Mouse (Mus musculus): ENCODE results near the gene Chek1. TPM values are rescaled to one million over a fixed set of nuclear protein-coding genes. Genes with fewer than 3 reads are reported as not detected.

Gene Chek1
- total RNA-seq (2012; rRNA removed), result 25.6 and 27.1 TPM in 2 replicates
- 75.3 and 92.5 TPM in 2 replicates for total RNA-seq (2014; rRNA removed)
- polyA plus RNA-seq (2012; ENCODE audit: insufficient read length, low read depth), result 88.1 and 93.2 TPM in 2 replicates

DNA sequence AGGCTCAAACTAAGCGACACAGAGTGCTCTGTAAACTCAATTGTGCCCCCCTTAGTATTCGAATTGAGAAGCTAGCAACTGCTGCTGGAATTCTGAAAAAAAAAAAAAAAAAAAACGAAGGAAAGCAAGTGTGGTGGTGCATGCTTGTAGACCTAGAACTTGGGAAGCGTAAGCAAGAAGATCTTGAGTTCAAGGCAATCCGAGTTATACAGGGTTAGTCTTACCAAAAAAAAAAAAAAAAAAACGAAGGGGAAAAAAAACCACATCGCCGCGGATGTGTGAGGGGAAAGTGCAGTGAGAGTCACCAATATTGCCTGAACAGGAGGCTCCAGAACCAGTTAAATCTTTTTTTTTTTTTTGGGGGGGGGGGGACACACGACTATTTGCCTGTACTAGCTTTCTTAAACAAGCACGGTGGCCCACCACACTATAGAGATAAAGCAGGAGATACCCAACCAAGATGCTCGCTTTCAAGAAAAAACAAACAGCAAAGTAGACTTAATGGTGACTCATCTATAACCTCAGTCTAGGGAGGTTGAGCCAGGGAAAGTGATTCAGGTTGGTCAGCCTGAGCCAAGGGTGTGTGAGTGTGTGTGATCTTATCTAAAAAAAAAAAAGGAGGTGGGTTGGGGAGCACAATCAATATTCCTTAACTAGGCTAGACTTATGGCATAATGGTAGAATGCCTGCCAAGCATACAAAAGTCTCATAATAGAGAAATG, at the start of gene Chek1:
Gene Chek1 (minus strand): TSS at position 32 of the 722 bp plus-strand sequence.
- DNase-seq (ENCODE audit: extremely low read depth), result peak; percentile 45
- H3K79me2 ChIP-seq (replicated peaks; ENCODE audit: control insufficient read depth, extremely low read depth, insufficient read depth, poor library complexity, severe bottlenecking), result peaks cover 17% of the 10 kb centered on the region
- H3K4me3 ChIP-seq (replicated peaks in 1 of 3; ENCODE audit: low read depth in 2 of 3, low read length in 2 of 3, poor library complexity in 1 of 3), result peak within 1 kb of the TSS; percentile 69 to 88 (median 80)
- TF ChIP-seq ZC3H11A (IDR thresholded peaks at IDR 0.05; ENCODE audit: low read depth, low read length), result no peak
- peak; percentile 87 for TF ChIP-seq ZNF384 (IDR thresholded peaks at IDR 0.05; ENCODE audit: low read depth, low read length)
- TF ChIP-seq UBTF (IDR thresholded peaks at IDR 0.05; ENCODE audit: low read depth, low read length), result 0 out of 2 replicates have a peak, but pooled peaks have one; percentile 40
- dilution Hi-C loops (cut with MboI; ENCODE audit: extremely low pct_ligation_motif_present, extremely low pct_unique_long_range_greater_than_20kb, low sequenced_read_pairs) (no loop called here), in situ Hi-C loops (cut with MboI; ENCODE audit: low pct_ligation_motif_present, low pct_unique_long_range_greater_than_20kb, low sequenced_read_pairs) (no loop called here)
- peak within 1 kb of the TSS; percentile 79 for H3K9ac ChIP-seq (ENCODE audit: insufficient read depth, low read depth)
- peaks cover 0 to 27% of the 10 kb centered on the region in 2 experiments; a peak in 1 of 4 replicates for H3K4me1 ChIP-seq (ENCODE audit: control insufficient read depth in 1 of 2, insufficient read depth in 2 of 2)
- peaks cover 9 to 48% of the 10 kb centered on the region in 2 experiments for H3K36me3 ChIP-seq (replicated peaks in 1 of 2; ENCODE audit: control insufficient read depth in 1 of 2, insufficient read depth in 1 of 2, low read length in 1 of 2)
- no peaks in the 10 kb centered on the region for H3K9me3 ChIP-seq (replicated peaks; ENCODE audit: low read length)
- H3K4me2 ChIP-seq (ENCODE audit: insufficient read depth, low read depth, poor library complexity, severe bottlenecking), result peak within 1 kb of the TSS; percentile 92
- peak within 1 kb of the TSS; percentile 70 for H3K27ac ChIP-seq (ENCODE audit: insufficient read depth, low read depth)
- H3K27me3 ChIP-seq (replicated peaks), result no peaks in the 10 kb centered on the region

- peaks cover 30% of the 10 kb centered on the region for H3K79me2 ChIP-seq (replicated peaks; ENCODE audit: control insufficient read depth, extremely low read depth, insufficient read depth, poor library complexity, severe bottlenecking)
- H3K27ac ChIP-seq (ENCODE audit: insufficient read depth, low read depth), result no peak overlapping the region
- H3K9ac ChIP-seq (ENCODE audit: insufficient read depth, low read depth), result peak overlapping the region; percentile 97
- no peaks in the 10 kb centered on the region for H3K27me3 ChIP-seq (replicated peaks)
- dilution Hi-C loops (cut with MboI; ENCODE audit: extremely low pct_ligation_motif_present, extremely low pct_unique_long_range_greater_than_20kb, low sequenced_read_pairs) (no loop called here), in situ Hi-C loops (cut with MboI; ENCODE audit: low pct_ligation_motif_present, low pct_unique_long_range_greater_than_20kb, low sequenced_read_pairs) (no loop called here)
- TF ChIP-seq EP300 (IDR thresholded peaks at IDR 0.05; ENCODE audit: low read length) (no peak), POLR2AphosphoS2 (IDR thresholded peaks at IDR 0.05; ENCODE audit: low read depth, low read length) (no peak), E2F4 (IDR thresholded peaks at IDR 0.05; ENCODE audit: insufficient replicate concordance, low read depth, low read length) (no peak), MAZ (IDR thresholded peaks at IDR 0.05; ENCODE audit: low read depth, low read length) (no peak), CHD1 (IDR thresholded peaks at IDR 0.05; ENCODE audit: low read depth, low read length) (no peak), ZC3H11A (IDR thresholded peaks at IDR 0.05; ENCODE audit: low read depth, low read length) (no peak), USF1 (IDR thresholded peaks at IDR 0.05; ENCODE audit: low read depth, low read length) (no peak), GABPA (IDR thresholded peaks at IDR 0.05; ENCODE audit: insufficient replicate concordance, low read depth, low read length) (no peak), MAFK (IDR thresholded peaks at IDR 0.05; ENCODE audit: insufficient replicate concordance, low read length) (no peak), UBTF (IDR thresholded peaks at IDR 0.05; ENCODE audit: low read depth, low read length) (no peak), ETS1 (conservative IDR thresholded peaks at IDR 0.05; ENCODE audit: low read depth, low read length) (no peak), NRF1 (IDR thresholded peaks at IDR 0.05; ENCODE audit: low read depth, low read length) (no peak), MXI1 (IDR thresholded peaks at IDR 0.05; ENCODE audit: low read depth, low read length) (no peak), TCF12 (IDR thresholded peaks at IDR 0.05; ENCODE audit: low read depth, low read length) (no peak), SMC3 (IDR thresholded peaks at IDR 0.05; ENCODE audit: low read depth, low read length) (no peak)
- H3K4me1 ChIP-seq (ENCODE audit: control insufficient read depth in 1 of 2, insufficient read depth in 2 of 2), result peaks cover 0 to 17% of the 10 kb centered on the region in 2 experiments; a peak in 2 of 4 replicates
- peak overlapping the region in 2 of 3 experiments; percentile 96 to 100 for H3K4me3 ChIP-seq (replicated peaks in 1 of 3; ENCODE audit: low read depth in 2 of 3, low read length in 2 of 3, poor library complexity in 1 of 3)
- H3K36me3 ChIP-seq (replicated peaks in 1 of 2; ENCODE audit: control insufficient read depth in 1 of 2, insufficient read depth in 1 of 2, low read length in 1 of 2), result peaks cover 4 to 9% of the 10 kb centered on the region in 2 experiments
- peak; percentile 12 for DNase-seq (ENCODE audit: extremely low read depth)
- no peaks in the 10 kb centered on the region for H3K9me3 ChIP-seq (replicated peaks; ENCODE audit: low read length)
- peak overlapping the region; percentile 77 for H3K4me2 ChIP-seq (ENCODE audit: insufficient read depth, low read depth, poor library complexity, severe bottlenecking)
Observed at GRCm38 (mm10) chr9:36769048-36769413, 42.2 kb upstream of the Chek1 start.

Data from CH12.LX (cell line).